Mouse (Mus musculus) midbrain, embryonic 14.5 days (tissue): ENCODE results near the gene Trem2. TPM values are rescaled to one million over a fixed set of nuclear protein-coding genes. Genes with fewer than 3 reads are reported as not detected.

Experiments
- ATAC-seq: fragments of 200-750 bp; cut with Nextera tagmentation; 2 replicates; pipeline ENCODE4 v1.8.0; 2017; ENCODE audit warnings: moderate number of reproducible peaks, moderate library complexity; ENCODE audit not compliant: low FRiP score, low TSS enrichment
- DNase-seq: peaks from one replicate; pipeline ENCODE4 v3.0.0-alpha.2; 2015
- H3K27ac ChIP-seq: fragments of 300-500 bp; sonication (generic); replicated peaks from 2 replicates; pipeline ENCODE4 v1.5.1; 2014; ENCODE audit warnings: mild to moderate bottlenecking, low read depth, low read length, moderate library complexity
- H3K27me3 ChIP-seq: fragments of 300-500 bp; sonication (generic); 2 replicates; pipeline ENCODE4 v1.6.1; 2014; ENCODE audit warnings: low read length, control low read depth, mixed read lengths; ENCODE audit not compliant: control insufficient read depth, insufficient read depth
- H3K36me3 ChIP-seq: fragments of 300-500 bp; sonication (generic); 2 replicates; pipeline ENCODE4 v1.6.1; 2014; ENCODE audit warnings: low read length, control low read depth; ENCODE audit not compliant: control insufficient read depth, insufficient read depth
- H3K4me1 ChIP-seq: fragments of 300-500 bp; sonication (generic); 2 replicates; pipeline ENCODE4 v1.6.1; 2014; ENCODE audit warnings: mild to moderate bottlenecking, antibody characterized with exemption, low read length, control low read depth; ENCODE audit not compliant: control insufficient read depth, insufficient read depth
- H3K4me2 ChIP-seq: fragments of 300-500 bp; sonication (generic); 2 replicates; pipeline ENCODE4 v1.6.1; 2014; ENCODE audit warnings: mild to moderate bottlenecking, low read length, moderate library complexity
- H3K4me3 ChIP-seq: fragments of 300-500 bp; sonication (generic); replicated peaks from 2 replicates; pipeline ENCODE4 v1.5.1; 2014; ENCODE audit warnings: low read depth, low read length
- H3K9ac ChIP-seq: fragments of 300-500 bp; sonication (generic); replicated peaks from 2 replicates; pipeline ENCODE4 v1.6.1; 2014; ENCODE audit warnings: mild to moderate bottlenecking, low read length, moderate library complexity
- H3K9me3 ChIP-seq: fragments of 300-500 bp; sonication (generic); 2 replicates; pipeline ENCODE4 v1.6.1; 2016; ENCODE audit warnings: low read length, control low read depth, mixed read lengths; ENCODE audit not compliant: control insufficient read depth
- WGBS: fragments of 180-500 bp; shearing (Covaris S2); extraction: QIAGEN DNeasy Blood & Tissue Kit; methylation state at CpG from one replicate; pipeline ENCODE4 v1.1.7; 2014; 5-methylcytosine and 5-hydroxymethylcytosine counted together
- polyA plus RNA-seq: library from polyadenylated mRNA; unstranded; fragments of >200 nt; fragmentation: Nextera tagmentation; extraction: Ambion mirVana; gene quantifications from 2 replicates; pipeline ENCODE4 v1.2.1, GENCODE M21; 2014

Trem2 gene
- polyA plus RNA-seq, 1 experiment from 2014 or later, result 3.7 TPM

GRCm38 (mm10) chr17:48372987-48373386 is 26.8 kb downstream of the Trem2 start:
- no peak overlapping the region for H3K27ac ChIP-seq
- no peak for DNase-seq
- H3K4me2 ChIP-seq, result no peak overlapping the region
- no peaks in the 10 kb centered on the region for H3K4me1 ChIP-seq
- H3K9me3 ChIP-seq, result no peaks in the 10 kb centered on the region
- 88% methylated on average over 8 of the region's 8 CpGs for WGBS
- no peaks in the 10 kb centered on the region for H3K36me3 ChIP-seq
- ATAC-seq, result no peak
- H3K9ac ChIP-seq, result no peak overlapping the region
- H3K27me3 ChIP-seq, result no peaks in the 10 kb centered on the region
- H3K4me3 ChIP-seq, result no peak overlapping the region

- no peak for ATAC-seq
- H3K4me2 ChIP-seq, result no peak overlapping the region
- no peaks in the 10 kb centered on the region for H3K9me3 ChIP-seq
- H3K36me3 ChIP-seq, result no peaks in the 10 kb centered on the region
- no peaks in the 10 kb centered on the region for H3K4me1 ChIP-seq
- H3K27ac ChIP-seq, result no peak overlapping the region
- H3K4me3 ChIP-seq, result no peak overlapping the region
- 90% methylated on average over 1 of the region's 1 CpGs for WGBS
- no peak overlapping the region for H3K9ac ChIP-seq
- no peak for DNase-seq
- H3K27me3 ChIP-seq, result no peaks in the 10 kb centered on the region
Measured at GRCm38 (mm10) chr17:48376102-48376501, 29.9 kb downstream of the Trem2 start.

GRCm38 (mm10) chr17:48379050-48379449 is 32.8 kb downstream of the Trem2 start:
- H3K4me3 ChIP-seq, result no peak overlapping the region
- H3K36me3 ChIP-seq, result no peaks in the 10 kb centered on the region
- H3K4me2 ChIP-seq, result no peak overlapping the region
- H3K27ac ChIP-seq, result no peak overlapping the region
- H3K27me3 ChIP-seq, result no peaks in the 10 kb centered on the region
- no peak overlapping the region for H3K9ac ChIP-seq
- no peaks in the 10 kb centered on the region for H3K9me3 ChIP-seq
- no peaks in the 10 kb centered on the region for H3K4me1 ChIP-seq
- no peak for DNase-seq
- no peak for ATAC-seq

GRCm38 (mm10) chr17:48385786-48386461 is 39.7 kb downstream of the Trem2 start:
- Histone ChIP-seq H3K9ac (no peak overlapping the region), H3K4me1 (no peaks in the 10 kb centered on the region), H3K9me3 (no peaks in the 10 kb centered on the region), H3K4me3 (no peak overlapping the region), H3K27me3 (no peaks in the 10 kb centered on the region), H3K27ac (no peak overlapping the region), H3K36me3 (peaks cover 47% of the 10 kb centered on the region), H3K4me2 (no peak overlapping the region)
- WGBS, result 92% methylated on average over 2 of the region's 2 CpGs
- ATAC-seq (no peak), DNase-seq (no peak)

GRCm38 (mm10) chr17:48388666-48389065 is 42.5 kb downstream of the Trem2 start:
- Histone ChIP-seq H3K27me3 (no peaks in the 10 kb centered on the region), H3K4me3 (no peak overlapping the region), H3K9ac (no peak overlapping the region), H3K4me1 (no peaks in the 10 kb centered on the region), H3K4me2 (no peak overlapping the region), H3K36me3 (peaks cover 74% of the 10 kb centered on the region), H3K27ac (no peak overlapping the region), H3K9me3 (no peaks in the 10 kb centered on the region)
- DNase-seq (no peak), ATAC-seq (no peak)
- WGBS, result 83% methylated on average over 2 of the region's 2 CpGs

GRCm38 (mm10) chr17:48389442-48389841 is 43.2 kb downstream of the Trem2 start:
- Histone ChIP-seq H3K4me3 (no peak overlapping the region), H3K9me3 (no peaks in the 10 kb centered on the region), H3K27ac (no peak overlapping the region), H3K9ac (no peak overlapping the region), H3K36me3 (peaks cover 82% of the 10 kb centered on the region), H3K27me3 (no peaks in the 10 kb centered on the region), H3K4me2 (no peak overlapping the region), H3K4me1 (no peaks in the 10 kb centered on the region)
- ATAC-seq (no peak), DNase-seq (no peak)
- WGBS, result 95% methylated on average over 5 of the region's 5 CpGs

DNA sequence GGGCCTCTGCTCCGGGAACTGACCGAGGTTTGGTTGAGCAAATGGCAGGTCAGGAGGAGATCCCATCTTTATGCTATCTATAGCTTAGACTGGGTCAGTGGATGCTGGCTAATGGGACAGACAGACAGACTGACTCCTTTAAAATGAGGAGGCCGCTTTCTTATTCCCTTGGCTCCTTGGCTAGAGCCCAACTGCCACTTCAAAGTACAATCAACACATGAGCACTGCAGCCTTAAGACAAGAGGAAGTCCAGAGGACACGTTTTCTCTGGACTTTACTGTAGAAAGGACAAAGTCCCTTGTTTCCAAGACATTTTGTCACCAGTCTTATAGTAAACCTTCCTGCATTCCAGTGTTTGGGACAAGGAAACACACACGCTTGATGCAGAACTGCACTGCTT is 45.2 kb downstream of the Trem2 start:
- Histone ChIP-seq H3K27me3 (no peaks in the 10 kb centered on the region), H3K27ac (no peak overlapping the region), H3K9ac (no peak overlapping the region), H3K36me3 (peaks cover 91% of the 10 kb centered on the region), H3K9me3 (no peaks in the 10 kb centered on the region), H3K4me3 (no peak overlapping the region), H3K4me2 (no peak overlapping the region), H3K4me1 (no peaks in the 10 kb centered on the region)
- ATAC-seq (no peak), DNase-seq (no peak)
- 91% methylated on average over 5 of the region's 5 CpGs for WGBS

- WGBS, result 95% methylated on average over 3 of the region's 3 CpGs
- DNase-seq (no peak), ATAC-seq (no peak)
- no peak overlapping the region for H3K9ac ChIP-seq
- peaks cover 89% of the 10 kb centered on the region for H3K36me3 ChIP-seq
- no peak overlapping the region for H3K4me3 ChIP-seq
- no peaks in the 10 kb centered on the region for H3K4me1 ChIP-seq
- no peaks in the 10 kb centered on the region for H3K9me3 ChIP-seq
- no peaks in the 10 kb centered on the region for H3K27me3 ChIP-seq
- H3K27ac ChIP-seq, result no peak overlapping the region
- H3K4me2 ChIP-seq, result no peak overlapping the region
Measured at GRCm38 (mm10) chr17:48392616-48393015, 46.4 kb downstream of the Trem2 start.

DNA sequence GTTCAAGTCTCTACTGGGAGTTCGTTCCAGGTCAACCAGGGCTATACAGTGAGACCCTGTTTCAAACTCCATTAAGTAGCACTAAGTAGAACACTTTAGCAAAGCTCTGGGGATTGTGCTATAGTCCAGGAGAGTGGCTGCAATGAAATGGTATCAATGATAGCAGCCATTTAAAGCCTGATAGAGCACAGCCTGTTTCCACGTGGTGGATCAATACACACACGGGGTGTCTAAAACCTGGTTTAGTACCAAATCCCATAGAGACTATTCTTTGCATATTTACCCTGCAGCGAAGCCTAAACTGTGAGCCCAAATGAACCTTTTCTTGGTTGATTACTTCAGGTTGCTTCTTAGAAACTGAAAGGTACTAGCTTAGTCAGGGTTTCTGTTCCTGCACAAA is 55.5 kb downstream of the Trem2 start:
- no peak overlapping the region for H3K27ac ChIP-seq
- 82% methylated on average over 4 of the region's 4 CpGs for WGBS
- no peak overlapping the region for H3K4me2 ChIP-seq
- peaks cover 32% of the 10 kb centered on the region for H3K36me3 ChIP-seq
- DNase-seq, result no peak
- no peak overlapping the region for H3K4me3 ChIP-seq
- no peaks in the 10 kb centered on the region for H3K4me1 ChIP-seq
- no peaks in the 10 kb centered on the region for H3K27me3 ChIP-seq
- H3K9ac ChIP-seq, result no peak overlapping the region
- no peaks in the 10 kb centered on the region for H3K9me3 ChIP-seq
- no peak for ATAC-seq
